Mouse (Mus musculus) T-helper 1 cell (primary cell): ENCODE measurements around the gene Ugt1a7c.
"Not testable (repeated sequence)": the region's sequence is repeated elsewhere in the genome, so short reads cannot be mapped to it uniquely, and the experiment has no call there.

ENCODE experiments used
- in situ Hi-C: fragments of 300-600 bp; cut with MboI, MseI; formaldehyde crosslinking; loops from one replicate; pipeline ENCODE4 v1.15.1; 2025; ENCODE audit warnings: high pct_unique_total_duplicates

Ugt1a7c gene

GRCm38 (mm10) chr1:88094941-88095492 lies at the start of gene Ugt1a7c:
Gene Ugt1a7c, plus strand, starts transcription at chr1:88095062.
- in situ Hi-C loops: no loop called here

DNA sequence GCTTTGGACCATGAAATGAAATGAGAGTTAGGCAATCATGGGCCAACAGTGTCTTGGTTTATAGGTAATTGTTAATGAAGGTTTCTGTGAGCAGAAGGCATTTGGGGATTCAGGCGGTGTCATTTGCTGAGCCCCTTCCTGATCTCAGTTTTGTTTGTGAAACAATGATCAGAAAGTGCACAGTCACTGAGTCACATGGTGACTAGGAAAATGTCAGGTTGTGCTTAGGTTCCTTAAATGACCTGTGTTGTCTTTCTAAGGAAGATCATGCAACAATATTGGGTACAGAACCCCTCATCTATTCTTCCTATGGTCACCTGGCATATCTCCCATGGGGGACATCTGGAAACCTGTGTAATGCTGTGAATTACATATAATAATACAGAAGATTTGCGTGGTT lies 47.5 kb upstream of the Ugt1a7c start:
- in situ Hi-C loops: not testable (repeated sequence)

DNA sequence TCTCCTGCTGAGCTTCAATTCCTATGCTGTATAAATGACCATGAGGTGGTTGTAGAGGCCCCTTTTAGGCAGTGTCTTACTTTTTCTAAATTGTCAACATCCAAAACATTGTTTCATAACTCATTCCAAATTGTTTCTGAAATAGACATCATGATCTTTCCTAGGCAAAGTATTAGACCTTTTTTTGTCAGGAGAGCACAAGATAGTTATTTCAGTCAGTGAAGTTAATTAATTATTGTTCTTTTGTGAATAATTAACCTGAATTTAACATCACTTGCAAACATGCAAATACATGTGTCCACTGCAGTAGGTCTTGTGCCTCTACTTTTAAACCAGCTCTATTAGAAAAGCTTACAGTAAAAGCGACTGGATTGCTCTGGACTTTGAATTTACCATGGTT lies 39.8 kb upstream of the Ugt1a7c start, which contains the start of gene Ugt1a10:
Gene Ugt1a10, plus strand, starts transcription at position 301 of the 400 bp plus-strand sequence.
- in situ Hi-C loops: no loop called here

DNA sequence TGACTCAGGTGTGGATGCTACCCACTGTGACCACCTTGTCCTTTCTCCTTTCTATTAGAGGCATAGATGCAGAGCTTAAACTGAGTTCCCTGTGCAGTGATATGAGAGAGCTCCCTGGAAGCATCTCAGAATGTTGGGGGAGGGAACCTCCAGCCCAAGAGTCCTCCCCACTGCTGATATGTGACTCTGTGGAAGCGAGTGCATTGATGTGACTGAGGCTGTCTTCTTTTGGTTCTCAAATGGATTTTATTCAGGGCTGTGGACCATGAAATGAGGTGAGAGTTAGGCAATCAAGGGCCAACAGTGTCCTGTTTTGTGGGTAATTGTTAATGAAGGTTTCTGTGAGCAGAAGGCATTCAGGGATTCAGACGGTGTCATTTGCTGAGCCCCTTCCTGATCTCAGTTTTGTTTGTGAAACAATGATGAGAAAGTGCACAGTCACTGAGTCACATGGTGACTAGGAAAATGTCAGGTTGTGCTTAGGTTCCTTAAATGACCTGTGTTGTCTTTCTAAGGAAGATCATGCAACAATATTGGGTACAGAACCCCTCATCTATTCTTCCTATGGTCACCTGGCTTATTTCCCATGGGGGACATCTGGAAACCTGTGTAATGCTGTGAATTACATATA lies 28.3 kb upstream of the Ugt1a7c start:
- in situ Hi-C loops: not testable (repeated sequence)

- in situ Hi-C loops: no loop called here
Measured at GRCm38 (mm10) chr1:88070495-88070894, 24.4 kb upstream of the Ugt1a7c start, which contains the start of gene Ugt1a9. Gene Ugt1a9, plus strand, starts transcription at chr1:88070800.

DNA sequence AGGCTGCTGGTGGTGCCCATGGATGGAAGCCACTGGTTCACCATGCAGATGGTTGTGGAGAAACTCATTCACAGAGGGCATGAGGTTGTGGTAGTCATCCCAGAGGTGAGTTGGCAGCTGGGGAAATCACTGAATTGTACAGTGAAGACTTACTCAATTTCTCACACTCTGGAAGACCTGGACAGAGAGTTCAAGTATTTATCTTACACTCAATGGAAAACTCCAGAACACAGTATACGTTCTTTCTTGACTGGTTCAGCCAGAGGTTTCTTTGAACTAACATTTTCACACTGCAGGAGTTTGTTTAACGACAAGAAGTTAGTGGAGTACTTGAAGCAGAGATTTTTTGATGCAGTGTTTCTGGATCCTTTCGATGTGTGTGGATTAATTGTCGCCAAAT lies 24.0 kb upstream of the Ugt1a7c start:
- in situ Hi-C loops: no loop called here

DNA sequence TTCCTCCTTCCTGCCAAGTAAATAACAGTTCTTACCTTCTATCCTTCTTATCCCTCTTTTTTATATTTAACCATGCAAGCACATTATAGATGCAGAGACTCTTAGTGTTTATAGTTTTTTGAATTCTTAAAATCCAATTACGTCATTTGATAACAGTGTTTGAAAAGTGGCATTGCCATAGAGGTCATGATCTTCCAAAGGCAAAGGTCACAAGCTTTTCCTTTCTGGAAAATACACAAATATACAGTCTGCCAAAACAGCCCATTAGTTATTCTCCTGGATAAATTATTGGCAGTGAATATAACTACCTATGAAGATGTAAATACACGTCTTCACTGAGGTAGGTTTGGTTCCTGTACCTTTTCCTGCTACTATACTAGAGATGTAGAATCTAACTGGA lies 20.4 kb upstream of the Ugt1a7c start:
- in situ Hi-C loops: no loop called here

DNA sequence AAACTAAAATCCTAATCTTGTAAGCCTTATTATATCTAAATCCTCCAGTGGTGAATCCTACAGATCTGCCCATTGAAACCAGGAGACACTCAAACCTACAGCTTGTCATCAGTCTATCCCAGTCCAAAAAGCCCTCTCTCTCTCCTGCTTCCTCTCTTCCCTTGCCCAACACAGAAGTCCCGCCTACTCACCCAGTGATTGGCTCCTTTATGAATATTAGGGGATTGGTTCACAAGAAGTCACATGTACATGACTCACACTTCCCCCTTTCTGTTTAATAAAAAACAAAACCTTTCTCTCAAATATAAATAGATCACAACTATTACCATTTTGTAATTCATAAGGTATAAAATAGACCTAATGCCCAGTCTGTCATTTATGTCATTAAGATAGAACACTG lies 17.7 kb upstream of the Ugt1a7c start:
- in situ Hi-C loops: no loop called here

DNA sequence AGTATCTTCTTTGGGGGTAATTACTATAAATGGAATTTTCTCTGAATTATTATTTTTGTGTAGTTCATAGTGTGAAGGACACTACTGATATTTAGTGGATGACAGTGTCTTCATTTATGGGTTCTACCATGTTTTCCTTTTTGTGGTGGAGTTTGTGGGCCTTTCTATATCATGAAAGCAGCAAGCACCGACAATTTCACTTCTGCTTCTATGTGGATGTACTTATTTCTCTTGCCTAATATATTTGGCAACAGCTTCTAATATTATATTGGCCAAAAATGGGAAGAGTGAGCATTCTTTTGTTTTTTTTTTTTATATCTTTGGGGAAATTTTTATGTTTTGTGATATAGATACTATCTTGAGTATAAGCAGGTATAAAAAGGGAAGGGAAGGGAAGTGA lies 13.2 kb upstream of the Ugt1a7c start:
- in situ Hi-C loops: no loop called here

GRCm38 (mm10) chr1:88086125-88086524 lies 8.7 kb upstream of the Ugt1a7c start:
- in situ Hi-C loops: no loop called here

DNA sequence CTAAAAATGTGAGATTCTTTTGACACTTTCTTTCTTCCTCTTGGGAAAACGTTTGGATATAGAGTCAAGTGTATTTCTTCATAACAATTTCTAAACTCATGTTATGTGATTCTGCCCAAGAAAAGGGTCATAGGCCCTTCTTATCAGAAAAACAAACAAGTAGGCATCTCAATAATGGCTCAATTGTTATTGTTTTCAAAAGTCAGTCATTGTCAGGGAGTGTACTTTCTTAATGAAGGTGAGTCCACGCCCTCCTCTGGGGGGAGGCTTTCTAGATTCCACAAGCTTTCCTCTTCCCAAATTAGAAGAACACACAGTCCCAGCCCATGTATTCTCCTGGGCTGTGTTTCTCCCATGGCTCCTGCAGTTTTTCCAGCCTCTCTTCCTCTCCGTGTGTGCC lies 7.3 kb upstream of the Ugt1a7c start, which contains the start of gene Ugt1a8:
Gene Ugt1a8, plus strand, starts transcription at position 301 of the 400 bp plus-strand sequence.
- in situ Hi-C loops: no loop called here

DNA sequence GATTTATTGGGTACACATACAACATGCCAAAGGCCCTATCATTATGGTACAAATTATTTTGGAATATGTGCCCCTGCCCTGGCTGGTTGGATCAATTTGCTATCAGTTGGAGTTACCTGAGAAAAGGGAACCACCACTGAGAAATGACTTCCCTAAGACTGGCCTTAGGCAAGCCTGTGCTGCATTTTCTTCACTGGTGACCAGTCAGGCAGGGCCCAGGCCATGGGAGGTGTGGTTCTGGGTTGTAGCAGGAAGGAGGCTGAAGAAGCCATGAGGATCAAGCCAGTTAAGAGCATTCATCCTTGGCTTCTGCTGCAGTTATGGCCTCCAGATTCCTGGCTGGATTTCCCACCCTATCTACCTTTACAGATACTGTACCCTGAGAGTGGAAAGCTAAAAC lies 2.5 kb upstream of the Ugt1a7c start:
- in situ Hi-C loops: no loop called here

GRCm38 (mm10) chr1:88094270-88094676 lies 589 bp upstream of the Ugt1a7c start:
- in situ Hi-C loops: not testable (repeated sequence)

DNA sequence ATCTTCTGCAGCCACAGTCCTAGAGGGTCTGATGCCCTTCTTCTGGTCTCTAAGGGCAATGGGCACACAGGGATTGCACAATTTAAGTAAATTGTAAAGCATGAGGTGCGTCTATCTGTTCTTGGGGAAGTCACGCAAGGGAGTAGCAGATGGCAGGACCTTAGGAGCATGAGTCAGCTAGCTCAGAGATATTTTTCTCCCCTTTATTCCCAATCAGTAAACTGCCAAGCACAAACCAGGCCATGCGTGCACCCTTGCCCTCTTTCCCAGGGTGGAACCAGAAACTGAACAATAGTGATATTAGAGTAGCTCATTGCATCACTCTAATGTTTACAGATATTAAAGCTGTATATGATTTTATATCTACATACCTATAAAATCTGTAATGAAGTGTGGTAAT lies 3.7 kb downstream of the Ugt1a7c start:
- in situ Hi-C loops: not testable (repeated sequence)

- in situ Hi-C loops: loop anchor here (5.0 kb wide), 2 partner anchors 38 to 218 kb away; no protein-coding TSS in a partner anchor
Measured at GRCm38 (mm10) chr1:88099691-88100090, 4.8 kb downstream of the Ugt1a7c start.

DNA sequence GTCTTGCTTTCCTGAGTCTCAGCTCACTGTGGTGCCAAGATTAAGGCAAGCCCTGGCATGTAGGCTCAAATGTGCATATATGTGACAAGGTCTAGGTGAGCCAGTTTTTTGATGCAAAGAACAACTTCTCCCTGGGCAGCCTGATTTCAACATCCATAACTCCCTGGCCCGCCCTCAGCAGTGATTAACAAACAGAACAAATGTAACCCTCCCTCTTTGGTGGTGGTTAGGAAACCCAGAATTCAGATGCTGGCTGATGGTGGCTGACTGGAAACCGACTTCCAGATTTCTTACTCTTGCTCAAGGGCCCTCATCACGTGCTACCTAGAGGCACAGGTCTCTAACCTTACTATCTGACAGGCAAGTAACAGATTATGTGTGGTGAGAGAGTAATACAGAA lies 8.2 kb downstream of the Ugt1a7c start, which contains the start of gene Ugt1a6b:
Gene Ugt1a6b, plus strand, starts transcription at position 234 of the 400 bp plus-strand sequence.
- in situ Hi-C loops: loop anchor here (5.0 kb wide), 2 partner anchors 34 to 214 kb away; no protein-coding TSS in a partner anchor

- in situ Hi-C loops: loop anchor here (5.0 kb wide), 2 partner anchors 33 to 213 kb away; no protein-coding TSS in a partner anchor
Measured at GRCm38 (mm10) chr1:88103697-88104468, 9.0 kb downstream of the Ugt1a7c start.

DNA sequence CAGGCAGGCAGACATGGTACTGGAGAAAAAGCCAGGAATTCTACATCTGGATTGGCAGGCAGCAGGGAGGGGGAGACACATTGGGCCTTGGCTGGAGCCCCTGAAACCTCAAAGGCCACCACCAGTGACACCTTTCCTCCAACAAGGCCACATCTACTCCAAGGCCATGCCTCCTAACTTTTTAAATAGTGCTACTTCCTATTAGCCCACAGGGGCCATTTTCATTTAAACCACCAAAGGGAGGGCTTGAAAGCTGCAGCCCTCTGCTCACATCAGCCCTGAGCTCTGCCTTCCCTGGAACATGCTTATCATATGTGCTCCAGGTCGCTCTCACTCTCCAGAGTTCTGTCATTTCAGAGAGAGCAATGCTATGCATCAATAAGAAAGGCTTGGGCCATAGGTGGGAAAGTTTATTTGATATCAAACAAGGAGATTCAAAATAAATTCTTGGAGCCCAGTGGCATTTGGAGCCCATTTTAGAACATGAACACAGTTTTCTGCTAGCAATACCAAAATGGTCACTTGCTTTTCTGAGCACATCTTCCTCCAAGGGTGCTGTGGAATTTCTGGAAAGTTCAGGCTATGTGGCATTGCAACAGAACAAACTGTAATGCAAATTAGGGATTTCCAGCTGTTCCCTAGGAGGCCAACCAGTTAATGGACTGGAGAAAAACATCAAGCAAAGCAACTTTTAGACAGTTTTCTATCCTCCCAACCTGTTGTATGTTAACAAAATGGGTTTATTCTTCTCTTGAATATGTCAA lies 10.0 kb downstream of the Ugt1a7c start:
- in situ Hi-C loops: loop anchor here (5.0 kb wide), 2 partner anchors 32 to 212 kb away; no protein-coding TSS in a partner anchor

DNA sequence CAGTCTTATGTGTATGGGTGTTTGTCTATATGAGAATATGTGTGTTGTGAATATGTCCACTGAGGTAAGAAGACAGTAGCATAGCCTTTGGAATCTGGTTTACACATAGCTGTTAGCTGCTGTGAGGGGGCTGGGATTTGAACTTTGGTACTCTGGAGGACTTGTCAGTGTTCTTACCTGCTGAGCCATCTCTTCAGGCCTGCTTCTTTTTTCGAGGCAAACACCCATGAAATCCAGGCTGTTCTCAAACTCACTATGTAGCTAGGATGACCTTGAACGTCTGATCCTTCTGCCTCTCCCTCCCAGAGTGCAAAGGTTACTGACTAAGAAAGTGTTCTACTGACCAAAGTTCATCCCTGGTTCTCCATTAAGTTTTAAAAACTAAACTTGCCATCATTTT lies 10.8 kb downstream of the Ugt1a7c start:
- in situ Hi-C loops: no loop called here

- in situ Hi-C loops: not testable (repeated sequence)
Measured at GRCm38 (mm10) chr1:88109027-88109557, 14.2 kb downstream of the Ugt1a7c start.

DNA sequence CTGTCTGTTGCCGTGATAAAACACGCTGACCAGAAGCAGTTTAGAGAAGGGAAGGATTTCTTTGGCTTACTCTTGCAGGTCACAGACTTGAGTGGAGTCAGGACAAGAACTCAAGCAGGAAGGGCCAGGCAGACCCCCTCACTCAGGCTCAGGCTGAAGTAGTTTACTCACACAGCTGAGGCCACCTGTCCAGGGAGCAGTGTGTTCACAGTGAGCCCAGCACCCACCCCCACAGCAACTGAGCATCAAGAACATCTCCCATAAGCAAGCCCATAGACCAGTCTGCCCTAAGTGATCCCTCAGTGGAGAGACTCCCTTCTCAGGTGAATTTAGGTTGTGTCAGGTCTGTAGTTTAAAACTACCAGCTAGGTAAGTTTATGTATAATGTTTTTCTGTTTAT lies 14.7 kb downstream of the Ugt1a7c start:
- in situ Hi-C loops: not testable (repeated sequence)
